Mouse (Mus musculus) embryonic facial prominence, embryonic 14.5 days (tissue): Measurements from ENCODE around the gene Ppp2r2c. TPM values are rescaled to one million over a fixed set of nuclear protein-coding genes. Genes with fewer than 3 reads are reported as not detected.

Experiments used
- ATAC-seq: fragments of 200-750 bp; cut with Nextera tagmentation; 2 replicates; pipeline ENCODE4 v1.8.0; 2017; ENCODE audit warnings: low read depth, moderate number of reproducible peaks, moderate TSS enrichment
- DNase-seq: peaks from one replicate; pipeline ENCODE4 v3.0.0-alpha.2; 2015; ENCODE audit warnings: low spot score
- H3K27ac ChIP-seq: fragments of 300-500 bp; sonication (generic); replicated peaks from 2 replicates; pipeline ENCODE4 v1.5.1; 2014; ENCODE audit warnings: low read depth, mild to moderate bottlenecking, low read length, moderate library complexity
- H3K27me3 ChIP-seq: fragments of 300-500 bp; sonication (generic); replicated peaks from 2 replicates; pipeline ENCODE4 v1.6.1; 2014; ENCODE audit warnings: low read length; ENCODE audit not compliant: control insufficient read depth, insufficient read depth
- H3K36me3 ChIP-seq: fragments of 300-500 bp; sonication (generic); 2 replicates; pipeline ENCODE4 v1.6.1; 2014; ENCODE audit warnings: low read length, mixed read lengths; ENCODE audit not compliant: control insufficient read depth, insufficient read depth
- H3K4me1 ChIP-seq: fragments of 300-500 bp; sonication (generic); 2 replicates; pipeline ENCODE4 v1.6.1; 2014; ENCODE audit warnings: antibody characterized with exemption, low read length; ENCODE audit not compliant: control insufficient read depth, insufficient read depth
- H3K4me2 ChIP-seq: fragments of 300-500 bp; sonication (generic); 2 replicates; pipeline ENCODE4 v1.6.1; 2014; ENCODE audit warnings: low read depth, mild to moderate bottlenecking, low read length, moderate library complexity, mixed read lengths
- H3K4me3 ChIP-seq: fragments of 300-500 bp; sonication (generic); 2 replicates; pipeline ENCODE4 v1.5.1; 2014; ENCODE audit warnings: low read depth, mild to moderate bottlenecking, low read length
- H3K9ac ChIP-seq: fragments of 300-500 bp; sonication (generic); 2 replicates; pipeline ENCODE4 v1.6.1; 2014; ENCODE audit warnings: low read depth, mild to moderate bottlenecking, low read length, moderate library complexity, mixed read lengths
- H3K9me3 ChIP-seq: fragments of 300-500 bp; sonication (generic); 2 replicates; pipeline ENCODE4 v1.6.1; 2016; ENCODE audit warnings: low read length; ENCODE audit not compliant: control insufficient read depth
- WGBS: fragments of 180-500 bp; shearing (Covaris S2); extraction: QIAGEN DNeasy Blood & Tissue Kit; methylation state at CpG from one replicate; pipeline ENCODE4 v1.1.7; 2014; 5-methylcytosine and 5-hydroxymethylcytosine counted together
- polyA plus RNA-seq: library from polyadenylated mRNA; unstranded; fragments of >200 nt; fragmentation: Nextera tagmentation; extraction: Ambion mirVana; gene quantifications from 2 replicates; pipeline ENCODE4 v1.2.1, GENCODE M21; 2014

Gene Ppp2r2c
- polyA plus RNA-seq, 1 experiment from 2014 or later, result 3.1 TPM

GRCm38 (mm10) chr5:36918016-36918415, 49.7 kb downstream of the Ppp2r2c start:
- 78% methylated on average over 7 of the region's 7 CpGs for WGBS
- DNase-seq (no peak), ATAC-seq (no peak)
- Histone ChIP-seq H3K27me3 (no peaks in the 10 kb centered on the region), H3K4me1 (no peaks in the 10 kb centered on the region), H3K9ac (no peak overlapping the region), H3K36me3 (no peaks in the 10 kb centered on the region), H3K4me3 (no peak overlapping the region), H3K27ac (no peak overlapping the region), H3K9me3 (no peaks in the 10 kb centered on the region), H3K4me2 (no peak overlapping the region)

GRCm38 (mm10) chr5:36920072-36920471, 51.8 kb downstream of the Ppp2r2c start:
- H3K9ac ChIP-seq, result no peak overlapping the region
- no peak overlapping the region for H3K4me3 ChIP-seq
- DNase-seq, result no peak
- H3K27me3 ChIP-seq, result no peaks in the 10 kb centered on the region
- no peaks in the 10 kb centered on the region for H3K4me1 ChIP-seq
- H3K4me2 ChIP-seq, result no peak overlapping the region
- no peak overlapping the region for H3K27ac ChIP-seq
- H3K36me3 ChIP-seq, result no peaks in the 10 kb centered on the region
- 42% methylated on average over 1 of the region's 1 CpGs for WGBS
- ATAC-seq, result no peak
- H3K9me3 ChIP-seq, result no peaks in the 10 kb centered on the region

DNA sequence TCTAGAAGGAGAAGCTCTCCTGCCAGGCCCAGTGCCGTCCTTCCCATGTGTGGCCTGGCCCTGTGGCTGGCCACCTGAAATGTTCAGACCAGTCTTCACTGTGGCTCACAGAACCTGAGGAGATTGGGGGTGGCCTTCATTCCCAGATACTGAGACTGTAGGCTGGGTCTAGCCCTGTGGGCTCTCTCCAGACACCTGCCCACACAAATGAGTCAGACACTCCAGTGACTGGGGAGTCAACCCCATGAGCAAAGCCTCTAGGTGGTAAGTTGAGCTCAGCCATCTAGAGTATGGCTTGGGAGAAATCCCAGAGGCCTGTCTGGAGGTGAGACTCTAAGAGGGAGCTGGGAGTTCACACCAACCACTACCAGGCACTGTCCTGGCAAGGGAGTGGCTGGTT, 53.6 kb downstream of the Ppp2r2c start:
- Histone ChIP-seq H3K4me2 (no peak overlapping the region), H3K4me1 (no peaks in the 10 kb centered on the region), H3K27ac (no peak overlapping the region), H3K27me3 (no peaks in the 10 kb centered on the region), H3K4me3 (no peak overlapping the region), H3K36me3 (no peaks in the 10 kb centered on the region), H3K9me3 (no peaks in the 10 kb centered on the region), H3K9ac (no peak overlapping the region)
- DNase-seq (no peak), ATAC-seq (no peak)
- WGBS, result 88% methylated on average over 1 of the region's 1 CpGs

- Histone ChIP-seq H3K4me3 (no peak overlapping the region), H3K9ac (no peak overlapping the region), H3K27ac (no peak overlapping the region), H3K4me1 (no peaks in the 10 kb centered on the region), H3K9me3 (no peaks in the 10 kb centered on the region), H3K27me3 (no peaks in the 10 kb centered on the region), H3K36me3 (no peaks in the 10 kb centered on the region), H3K4me2 (no peak overlapping the region)
- no peak for ATAC-seq
- no peak for DNase-seq
- 68% methylated on average over 10 of the region's 10 CpGs for WGBS
These were observed 54.5 kb downstream of the Ppp2r2c start for GRCm38 (mm10) chr5:36922811-36923210.

GRCm38 (mm10) chr5:36923826-36924700, 55.8 kb downstream of the Ppp2r2c start:
- 34% methylated on average over 11 of the region's 11 CpGs for WGBS
- no peak overlapping the region for H3K4me2 ChIP-seq
- H3K27me3 ChIP-seq, result no peaks in the 10 kb centered on the region
- H3K9ac ChIP-seq, result no peak overlapping the region
- no peak overlapping the region for H3K4me3 ChIP-seq
- ATAC-seq (no peak), DNase-seq (no peak)
- no peaks in the 10 kb centered on the region for H3K9me3 ChIP-seq
- no peak overlapping the region for H3K27ac ChIP-seq
- H3K4me1 ChIP-seq, result no peaks in the 10 kb centered on the region
- no peaks in the 10 kb centered on the region for H3K36me3 ChIP-seq

GRCm38 (mm10) chr5:36928701-36929100, 60.4 kb downstream of the Ppp2r2c start:
- no peak overlapping the region for H3K27ac ChIP-seq
- no peaks in the 10 kb centered on the region for H3K36me3 ChIP-seq
- H3K4me1 ChIP-seq, result no peaks in the 10 kb centered on the region
- ATAC-seq (no peak), DNase-seq (no peak)
- no peaks in the 10 kb centered on the region for H3K27me3 ChIP-seq
- no peaks in the 10 kb centered on the region for H3K9me3 ChIP-seq
- H3K9ac ChIP-seq, result no peak overlapping the region
- no peak overlapping the region for H3K4me3 ChIP-seq
- WGBS, result 51% methylated on average over 4 of the region's 4 CpGs
- H3K4me2 ChIP-seq, result no peak overlapping the region

GRCm38 (mm10) chr5:36929376-36929775, 61.1 kb downstream of the Ppp2r2c start:
- DNase-seq, result no peak
- Histone ChIP-seq H3K4me2 (no peak overlapping the region), H3K36me3 (no peaks in the 10 kb centered on the region), H3K9ac (no peak overlapping the region), H3K27me3 (no peaks in the 10 kb centered on the region), H3K4me3 (no peak overlapping the region), H3K9me3 (no peaks in the 10 kb centered on the region), H3K27ac (no peak overlapping the region), H3K4me1 (no peaks in the 10 kb centered on the region)
- WGBS, result 64% methylated on average over 3 of the region's 3 CpGs
- ATAC-seq, result no peak

- 36% methylated on average over 7 of the region's 8 CpGs for WGBS
- Histone ChIP-seq H3K27ac (no peak overlapping the region), H3K4me2 (no peak overlapping the region), H3K9me3 (no peaks in the 10 kb centered on the region), H3K4me3 (no peak overlapping the region), H3K36me3 (no peaks in the 10 kb centered on the region), H3K4me1 (no peaks in the 10 kb centered on the region), H3K9ac (no peak overlapping the region), H3K27me3 (no peaks in the 10 kb centered on the region)
- peak; percentile 90 for ATAC-seq
- peak; percentile 67 for DNase-seq
These were observed 65.1 kb downstream of the Ppp2r2c start for GRCm38 (mm10) chr5:36933383-36933782.
